Mouse (Mus musculus): ENCODE measurements around the gene Exosc1.

Exosc1 gene

DNA sequence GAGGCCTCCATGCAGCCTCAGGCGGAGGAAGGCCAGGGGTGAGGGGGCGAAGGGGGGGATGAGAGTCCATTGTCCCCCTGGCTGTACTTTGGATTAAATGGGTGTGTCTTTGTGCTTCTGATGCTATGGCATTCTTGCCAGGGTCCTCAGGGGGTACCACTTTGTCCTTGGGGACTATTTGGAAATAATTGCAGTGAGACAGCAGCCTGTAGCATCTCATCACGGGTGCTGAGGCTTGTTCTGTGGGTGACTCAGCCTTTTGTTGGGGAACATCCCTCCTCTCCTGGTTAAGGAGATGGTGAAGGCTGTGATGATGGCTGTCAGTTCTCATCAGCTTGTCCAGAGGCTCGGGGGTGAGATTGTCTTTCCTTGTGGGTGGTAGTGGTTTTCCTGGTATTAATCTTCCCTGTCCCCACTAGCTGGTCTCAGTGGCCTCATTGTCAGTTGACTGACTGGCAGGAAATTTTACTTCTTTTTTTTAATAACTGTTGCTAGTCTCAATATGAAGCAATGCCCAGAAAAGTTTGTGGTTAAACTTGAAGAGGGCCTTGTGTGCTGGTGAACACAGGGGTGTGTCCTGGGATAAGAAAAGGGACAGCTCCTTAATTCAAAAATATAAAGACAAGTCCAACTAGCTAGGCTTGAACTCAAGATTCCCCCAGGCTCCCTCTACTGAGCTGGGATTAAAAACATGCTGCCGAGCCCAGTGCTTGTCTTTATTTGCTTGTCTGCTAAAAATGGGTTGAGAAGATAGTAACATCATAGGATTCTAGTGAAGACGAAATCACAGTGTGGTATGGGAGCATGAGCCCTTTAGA lies 19.2 kb downstream of the Exosc1 start:
- no peak for DNase-seq

DNA sequence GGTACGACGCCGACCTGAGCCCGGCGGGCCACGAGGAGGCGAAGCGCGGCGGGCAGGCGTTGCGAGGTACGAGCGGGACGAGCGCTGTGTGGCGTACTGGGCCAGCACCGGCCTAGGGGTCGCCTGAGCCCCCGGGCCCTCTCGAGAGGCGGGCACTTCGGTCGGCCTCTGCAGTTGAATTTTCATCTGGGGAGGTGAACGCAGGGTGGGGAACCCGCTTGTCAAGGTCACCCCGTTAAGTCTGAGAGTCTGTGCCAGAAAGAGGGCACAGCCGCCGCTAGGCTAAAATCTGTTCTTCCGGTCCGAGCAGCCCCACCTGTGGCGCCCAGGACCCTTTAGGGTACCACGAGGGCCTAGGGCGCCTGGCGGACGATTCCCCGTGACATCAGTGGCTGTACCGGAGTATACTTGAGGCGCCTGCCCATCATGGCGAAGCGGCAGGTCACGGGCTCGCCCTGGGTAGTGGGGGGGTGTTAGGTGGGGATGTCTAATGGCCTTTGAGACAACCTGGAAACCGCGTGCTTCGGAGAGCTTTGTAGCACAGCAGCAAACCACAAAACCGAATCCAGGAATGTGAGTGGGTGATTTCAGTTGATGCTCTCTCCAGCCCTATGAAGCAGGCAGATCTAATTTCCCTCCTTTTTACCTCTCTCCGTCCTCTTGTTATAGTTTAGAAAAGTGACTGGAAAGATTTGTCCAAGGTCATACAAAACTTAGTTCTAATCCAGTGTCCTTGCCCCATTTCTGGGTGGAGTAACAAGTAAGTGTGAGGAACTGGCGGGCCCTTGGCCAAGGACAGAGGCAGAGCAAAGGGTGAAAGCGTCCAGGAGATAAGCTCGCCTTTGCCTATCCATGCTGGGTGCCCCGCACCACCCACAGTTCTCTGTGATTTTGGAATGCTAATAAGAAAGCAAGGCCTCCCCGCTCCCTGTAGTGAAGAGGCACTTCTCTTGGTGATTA lies 20.8 kb downstream of the Exosc1 start:
- peak; percentile 34 for DNase-seq

- peak; percentile 97 for DNase-seq
Observed at GRCm38 (mm10) chr19:41911178-41912073, 21.8 kb downstream of the Exosc1 start, which contains the start of gene Pgam1. TSS of gene Pgam1 (plus strand) at chr19:41911923.

GRCm38 (mm10) chr19:41910396-41910795 lies 22.8 kb downstream of the Exosc1 start:
- no peak for DNase-seq

DNA sequence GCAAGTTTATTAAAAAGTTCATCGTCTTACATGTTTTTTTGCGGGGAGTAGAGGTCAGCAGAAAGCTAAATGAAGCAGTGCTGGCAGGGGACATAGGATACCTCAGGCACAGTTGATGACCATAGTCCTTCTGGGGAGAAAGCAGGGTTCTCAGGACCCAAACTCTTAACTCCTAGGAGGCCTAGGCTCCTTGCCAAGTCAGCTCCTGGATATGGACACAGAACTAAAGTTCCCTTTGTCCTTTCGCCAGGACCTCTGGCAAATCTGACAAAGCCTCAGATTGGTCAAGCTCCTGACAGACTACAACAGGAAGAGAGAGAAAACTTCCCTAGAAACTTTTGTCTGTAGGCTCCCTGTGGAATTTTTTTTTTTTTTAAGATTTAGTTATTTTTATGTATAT lies 24.5 kb downstream of the Exosc1 start:
- no peak for DNase-seq

GRCm38 (mm10) chr19:41907079-41907760 lies 26.0 kb downstream of the Exosc1 start:
- DNase-seq = no peak

GRCm38 (mm10) chr19:41906311-41907078 lies 26.7 kb downstream of the Exosc1 start:
- DNase-seq = no peak

DNA sequence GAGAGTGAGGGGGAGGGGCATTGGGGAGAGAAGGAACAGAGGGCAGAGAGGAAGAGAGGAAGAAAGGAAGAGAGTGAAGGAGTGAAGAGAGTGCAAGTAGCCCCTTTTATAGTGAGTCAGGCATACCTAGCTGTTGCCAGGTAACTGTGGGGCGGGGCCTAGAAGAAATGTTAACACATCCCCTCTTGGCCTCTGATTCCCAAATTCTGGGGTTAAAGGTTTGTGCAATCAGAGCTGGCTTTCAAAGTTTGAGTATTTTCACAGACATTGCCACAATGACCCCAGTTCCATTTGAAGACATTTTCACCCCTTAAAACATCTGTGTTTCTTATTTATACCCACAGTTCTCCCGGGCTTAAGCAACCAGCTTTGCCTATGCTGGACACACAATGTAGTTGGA lies 28.0 kb downstream of the Exosc1 start:
- DNase-seq = no peak

DNA sequence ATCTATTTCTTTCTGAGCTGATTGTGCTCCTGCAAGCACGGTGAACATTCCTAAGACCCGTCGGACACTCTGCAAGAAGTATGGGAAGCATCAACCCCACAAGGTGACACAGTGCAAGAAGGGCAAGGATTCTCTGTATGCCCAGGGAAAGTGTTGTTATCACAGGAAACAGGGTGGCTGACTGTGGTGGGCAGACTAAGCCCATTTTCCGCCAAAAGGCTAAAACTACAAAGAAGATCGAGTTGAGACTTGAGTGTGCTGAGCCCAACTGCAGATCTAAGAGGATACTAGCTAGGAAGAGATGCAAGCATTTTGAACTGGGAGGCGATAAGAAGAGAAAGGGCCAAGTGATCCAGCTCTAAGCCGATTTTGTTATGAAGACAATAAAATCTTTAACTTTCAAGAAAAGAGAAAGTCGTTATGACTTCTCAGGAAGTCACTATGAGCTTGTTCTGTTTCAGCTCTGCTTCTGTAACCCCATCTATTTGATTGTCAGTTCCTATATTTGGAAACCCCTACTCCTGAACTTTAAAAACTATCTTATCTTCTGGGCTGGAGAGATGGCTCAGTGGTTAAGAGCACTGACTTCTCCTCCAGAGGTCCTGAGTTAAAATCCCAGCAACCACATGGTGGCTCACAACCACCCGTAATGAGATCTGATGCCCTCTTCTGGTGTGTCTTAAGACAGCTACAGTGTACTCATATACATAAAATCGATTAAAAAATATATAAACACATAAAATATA lies 30.2 kb downstream of the Exosc1 start:
- DNase-seq = no peak

GRCm38 (mm10) chr19:41901696-41902095 lies 31.5 kb downstream of the Exosc1 start:
- no peak for DNase-seq

DNA sequence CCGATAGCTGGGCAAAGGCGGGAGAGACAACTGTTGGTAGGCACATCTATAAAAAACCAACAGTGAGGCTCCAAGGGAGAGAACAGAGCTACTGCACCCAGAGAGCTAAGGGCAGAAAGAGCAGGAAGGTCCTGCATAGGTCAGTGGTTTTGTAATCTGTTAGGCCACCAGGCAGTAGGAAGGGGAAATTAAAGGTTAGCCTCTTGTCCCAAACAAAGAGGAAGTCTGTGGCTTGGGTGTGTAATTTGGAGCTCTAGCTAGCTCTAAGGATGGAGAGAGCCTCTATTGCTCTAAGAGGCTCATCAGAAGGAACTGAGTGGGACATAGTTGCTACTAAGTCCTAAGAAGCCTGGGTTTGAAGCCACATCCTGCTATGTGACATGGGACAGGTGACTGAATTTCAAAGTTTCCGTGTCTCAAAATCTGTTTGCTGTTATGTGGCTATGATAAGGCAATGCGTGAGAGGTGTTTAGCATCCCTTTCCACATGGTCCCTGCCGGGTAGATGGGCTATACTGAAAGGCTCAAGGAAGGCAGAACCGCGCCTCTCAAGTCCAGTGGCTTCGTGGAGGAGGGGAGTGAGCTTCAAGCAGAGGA lies 32.6 kb downstream of the Exosc1 start:
- DNase-seq = no peak

- peak; percentile 57 for DNase-seq
Observed at GRCm38 (mm10) chr19:41898860-41899259, 34.4 kb downstream of the Exosc1 start.

- DNase-seq = no peak
Observed at GRCm38 (mm10) chr19:41896319-41896711, 36.9 kb downstream of the Exosc1 start.

DNA sequence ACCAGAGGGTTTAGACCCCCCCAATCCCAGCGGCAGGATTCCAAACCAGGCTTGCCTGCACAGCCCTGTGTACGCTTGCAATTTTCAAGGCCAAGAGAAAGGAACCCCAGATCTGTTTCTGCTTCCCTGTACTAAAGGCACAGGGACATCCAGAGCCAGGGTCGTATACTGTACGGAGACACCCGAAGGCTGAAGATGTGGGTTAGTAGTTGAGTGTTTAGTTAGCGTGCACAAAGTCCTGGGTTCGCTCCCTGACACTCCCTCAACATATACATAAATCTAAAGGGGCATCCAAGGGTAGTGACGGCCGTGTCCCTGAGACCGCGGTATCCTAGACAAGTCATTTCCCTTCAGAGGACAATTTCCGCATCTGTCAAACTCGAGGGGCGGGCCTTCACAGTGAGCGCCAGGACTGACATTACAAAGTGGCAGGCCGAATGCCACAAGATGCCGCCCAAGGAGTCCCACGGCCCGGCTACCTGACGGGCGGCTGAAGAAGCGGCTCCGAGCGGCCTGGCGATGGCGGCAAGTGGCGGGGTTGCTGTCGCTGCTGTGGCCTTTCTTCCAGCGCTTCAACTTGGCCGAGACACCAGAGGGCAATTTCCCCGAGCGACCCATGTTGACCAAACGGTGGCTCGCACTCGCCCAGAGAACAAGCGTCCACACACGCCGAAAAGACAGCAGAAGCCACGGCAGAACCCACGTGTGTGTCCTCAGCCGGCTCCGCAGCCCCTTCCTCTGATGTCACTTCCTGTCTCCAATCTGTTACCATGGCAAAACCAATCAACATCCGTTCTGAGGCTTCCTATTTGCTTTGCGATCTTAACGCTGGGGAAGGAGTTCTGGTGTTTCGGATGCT lies 37.5 kb downstream of the Exosc1 start, which contains the start of gene Rrp12:
Gene Rrp12, minus strand, starts transcription at position 714 of the 859 bp plus-strand sequence.
- DNase-seq = peak; percentile 92

GRCm38 (mm10) chr19:41894959-41895358 lies 38.3 kb downstream of the Exosc1 start:
- DNase-seq = no peak

DNA sequence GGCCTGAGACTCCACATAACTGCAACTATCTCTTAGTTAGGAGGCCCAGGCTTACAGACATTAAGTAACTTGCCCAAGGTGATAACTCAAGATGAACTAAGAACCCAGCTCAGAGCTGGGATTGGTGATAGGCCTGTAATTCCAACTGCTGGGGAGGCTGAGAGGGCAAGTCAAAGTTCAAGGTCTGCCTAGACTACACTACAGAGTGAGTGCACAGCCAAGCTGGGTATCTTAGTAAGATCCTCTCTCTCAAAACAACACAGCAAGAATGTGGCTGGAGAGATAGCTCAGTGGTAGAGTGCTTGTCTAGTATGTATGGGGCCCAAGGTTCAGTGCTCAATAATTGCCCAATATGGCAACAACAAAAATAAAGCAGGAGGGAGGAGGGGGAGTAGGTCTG lies 45.0 kb downstream of the Exosc1 start:
- no peak for DNase-seq

GRCm38 (mm10) chr19:41883882-41884281 lies 49.3 kb downstream of the Exosc1 start:
- no peak for DNase-seq

DNA sequence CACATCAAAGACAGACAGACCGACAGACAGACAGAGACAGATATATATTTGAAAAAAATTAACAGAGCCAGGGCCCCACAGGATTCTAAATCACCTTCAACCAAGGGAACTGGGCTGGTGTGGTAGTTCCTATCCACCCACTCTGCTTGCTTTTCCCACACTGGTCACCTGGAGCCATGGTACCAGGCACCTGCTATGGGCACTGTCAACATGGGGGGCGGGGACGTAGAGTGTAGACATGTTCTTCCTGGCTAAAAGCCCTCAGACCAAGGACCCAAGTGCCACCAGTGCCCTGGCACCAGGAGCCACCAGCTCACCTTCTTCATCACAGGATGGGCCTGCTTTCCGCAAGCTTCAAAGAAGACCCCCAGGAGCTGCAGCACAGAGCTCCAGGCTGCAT lies 51.4 kb downstream of the Exosc1 start:
- no peak for DNase-seq

GRCm38 (mm10) chr19:41874356-41874755 lies 58.9 kb downstream of the Exosc1 start:
- DNase-seq = no peak

Measured in lung, postnatal 10 days (tissue).